Mouse (Mus musculus) limb, embryonic 13.5 days (tissue): ENCODE data around the gene Stk25. TPM values are rescaled to one million over a fixed set of nuclear protein-coding genes. Genes with fewer than 3 reads are reported as not detected.

Experiments
- ATAC-seq: fragments of 200-750 bp; cut with Nextera tagmentation; 2 replicates; pipeline ENCODE4 v1.8.0; 2017; ENCODE audit warnings: low read depth, moderate number of reproducible peaks, moderate TSS enrichment; ENCODE audit not compliant: low FRiP score
- H3K27ac ChIP-seq: fragments of 300-500 bp; sonication (generic); 2 replicates; pipeline ENCODE4 v1.5.1; 2015; ENCODE audit warnings: inconsistent platforms, mild to moderate bottlenecking, moderate library complexity
- H3K27me3 ChIP-seq: fragments of 300-500 bp; sonication (generic); 2 replicates; pipeline ENCODE4 v1.6.1; 2015; ENCODE audit warnings: mild to moderate bottlenecking, inconsistent platforms
- H3K36me3 ChIP-seq: fragments of 300-500 bp; sonication (generic); 2 replicates; pipeline ENCODE4 v1.6.1; 2015; ENCODE audit warnings: inconsistent platforms, mild to moderate bottlenecking, moderate library complexity
- H3K4me1 ChIP-seq: fragments of 300-500 bp; sonication (generic); 2 replicates; pipeline ENCODE4 v1.6.1; 2015; ENCODE audit warnings: inconsistent platforms
- H3K4me2 ChIP-seq: fragments of 300-500 bp; sonication (generic); replicated peaks from 2 replicates; pipeline ENCODE4 v1.6.1; 2015; ENCODE audit warnings: inconsistent platforms, mild to moderate bottlenecking, moderate library complexity
- H3K4me3 ChIP-seq: fragments of 300-500 bp; sonication (generic); 2 replicates; pipeline ENCODE4 v1.5.1; 2015; ENCODE audit warnings: moderate library complexity, mild to moderate bottlenecking, inconsistent platforms
- H3K9ac ChIP-seq: fragments of 300-500 bp; sonication (generic); 2 replicates; pipeline ENCODE4 v1.6.1; 2015; ENCODE audit warnings: mild to moderate bottlenecking, inconsistent platforms
- H3K9me3 ChIP-seq: fragments of 300-500 bp; sonication (generic); 2 replicates; pipeline ENCODE4 v1.6.1; 2016; ENCODE audit warnings: inconsistent platforms
- WGBS: fragments of 180-500 bp; shearing (Covaris S2); methylation state at CpG from one replicate; pipeline ENCODE4 v1.1.7; 2015; 5-methylcytosine and 5-hydroxymethylcytosine counted together
- polyA plus RNA-seq: library from polyadenylated mRNA; unstranded; fragments of >200 nt; fragmentation: Nextera tagmentation; extraction: Ambion mirVana; gene quantifications from 2 replicates; pipeline ENCODE4 v1.2.1, GENCODE M21; 2015

The Stk25 gene
- polyA plus RNA-seq, 1 experiment from 2014 or later: 200 TPM

GRCm38 (mm10) chr1:93632723-93633122 lies 25.7 kb downstream of the Stk25 start:
- H3K4me2 ChIP-seq: no peak overlapping the region
- no peak overlapping the region for H3K4me3 ChIP-seq
- H3K27ac ChIP-seq: no peak overlapping the region
- H3K9ac ChIP-seq: no peak overlapping the region
- no peaks in the 10 kb centered on the region for H3K27me3 ChIP-seq
- H3K4me1 ChIP-seq: peaks cover 21% of the 10 kb centered on the region
- 92% methylated on average over 3 of the region's 3 CpGs for WGBS
- peaks cover 43% of the 10 kb centered on the region for H3K36me3 ChIP-seq
- no peak for ATAC-seq
- no peaks in the 10 kb centered on the region for H3K9me3 ChIP-seq

GRCm38 (mm10) chr1:93630796-93631195 lies 27.7 kb downstream of the Stk25 start:
- Histone ChIP-seq H3K9me3 (no peaks in the 10 kb centered on the region), H3K36me3 (peaks cover 62% of the 10 kb centered on the region), H3K27me3 (no peaks in the 10 kb centered on the region), H3K4me2 (no peak overlapping the region), H3K4me3 (no peak overlapping the region), H3K4me1 (peaks cover 21% of the 10 kb centered on the region), H3K27ac (no peak overlapping the region), H3K9ac (no peak overlapping the region)
- 79% methylated on average over 3 of the region's 3 CpGs for WGBS
- ATAC-seq: no peak

GRCm38 (mm10) chr1:93624502-93624901 lies 34.0 kb downstream of the Stk25 start:
- ATAC-seq: no peak
- H3K27ac ChIP-seq: no peak overlapping the region
- no peak overlapping the region for H3K4me2 ChIP-seq
- peaks cover under 1% of the 10 kb centered on the region for H3K4me1 ChIP-seq
- no peak overlapping the region for H3K9ac ChIP-seq
- H3K36me3 ChIP-seq: peaks cover 95% of the 10 kb centered on the region
- H3K9me3 ChIP-seq: no peaks in the 10 kb centered on the region
- no peak overlapping the region for H3K4me3 ChIP-seq
- H3K27me3 ChIP-seq: no peaks in the 10 kb centered on the region
- 93% methylated on average over 1 of the region's 1 CpGs for WGBS

GRCm38 (mm10) chr1:93618948-93619347 lies 39.5 kb downstream of the Stk25 start:
- peak overlapping the region; percentile 75; the same call in 1 of the 2 replicates for H3K27ac ChIP-seq
- no peaks in the 10 kb centered on the region for H3K27me3 ChIP-seq
- ATAC-seq: no peak
- peaks cover 24% of the 10 kb centered on the region for H3K4me1 ChIP-seq
- H3K9me3 ChIP-seq: no peaks in the 10 kb centered on the region
- WGBS: 62% methylated on average over 5 of the region's 5 CpGs
- H3K4me3 ChIP-seq: no peak overlapping the region
- no peak overlapping the region for H3K4me2 ChIP-seq
- H3K36me3 ChIP-seq: peaks cover 44% of the 10 kb centered on the region
- H3K9ac ChIP-seq: no peak overlapping the region

- peak; percentile 68 for ATAC-seq
- H3K27ac ChIP-seq: peak overlapping the region; percentile 75
These were observed 40.3 kb downstream of the Stk25 start for GRCm38 (mm10) chr1:93618059-93618748.

GRCm38 (mm10) chr1:93609762-93610161 lies 48.7 kb downstream of the Stk25 start:
- Histone ChIP-seq H3K4me3 (no peak overlapping the region), H3K27me3 (no peaks in the 10 kb centered on the region), H3K4me1 (no peaks in the 10 kb centered on the region), H3K4me2 (no peak overlapping the region), H3K9ac (no peak overlapping the region), H3K9me3 (no peaks in the 10 kb centered on the region), H3K36me3 (peaks cover 11% of the 10 kb centered on the region; the same call in 1 of the 2 replicates), H3K27ac (no peak overlapping the region)
- 86% methylated on average over 8 of the region's 8 CpGs for WGBS
- ATAC-seq: no peak

More at GRCm38 (mm10) chr1:93618059-93618748, 40.3 kb downstream of the Stk25 start:
- Histone ChIP-seq H3K4me2 (no peak overlapping the region), H3K27me3 (no peaks in the 10 kb centered on the region), H3K9ac (no peak overlapping the region), H3K4me1 (peaks cover 24% of the 10 kb centered on the region), H3K36me3 (peaks cover 40% of the 10 kb centered on the region), H3K4me3 (no peak overlapping the region), H3K9me3 (no peaks in the 10 kb centered on the region)
- WGBS: 34% methylated on average over 4 of the region's 4 CpGs

- H3K4me3 ChIP-seq: no peak overlapping the region
- 80% methylated on average over 4 of the region's 4 CpGs for WGBS
- peaks cover 11% of the 10 kb centered on the region; the same call in 1 of the 2 replicates for H3K36me3 ChIP-seq
- no peak overlapping the region for H3K4me2 ChIP-seq
- ATAC-seq: no peak
- H3K9me3 ChIP-seq: no peaks in the 10 kb centered on the region
- no peaks in the 10 kb centered on the region for H3K4me1 ChIP-seq
- no peak overlapping the region for H3K27ac ChIP-seq
- no peaks in the 10 kb centered on the region for H3K27me3 ChIP-seq
- no peak overlapping the region for H3K9ac ChIP-seq
These were observed 49.7 kb downstream of the Stk25 start for GRCm38 (mm10) chr1:93608696-93609245.

- Histone ChIP-seq H3K4me1 (no peaks in the 10 kb centered on the region), H3K27ac (no peak overlapping the region), H3K36me3 (peaks cover 5% of the 10 kb centered on the region; the same call in 1 of the 2 replicates), H3K4me3 (no peak overlapping the region), H3K9ac (no peak overlapping the region), H3K9me3 (no peaks in the 10 kb centered on the region), H3K4me2 (no peak overlapping the region), H3K27me3 (no peaks in the 10 kb centered on the region)
- 78% methylated on average over 14 of the region's 14 CpGs for WGBS
- ATAC-seq: peak; percentile 40; the same call in 1 of the 2 replicates
These were observed 51.1 kb downstream of the Stk25 start for GRCm38 (mm10) chr1:93607090-93608083.

GRCm38 (mm10) chr1:93603921-93604320 lies 54.5 kb downstream of the Stk25 start:
- 92% methylated on average over 12 of the region's 12 CpGs for WGBS
- Histone ChIP-seq H3K4me1 (no peaks in the 10 kb centered on the region), H3K4me2 (no peak overlapping the region), H3K27ac (no peak overlapping the region), H3K9me3 (no peaks in the 10 kb centered on the region), H3K9ac (no peak overlapping the region), H3K27me3 (no peaks in the 10 kb centered on the region), H3K36me3 (peaks cover 5% of the 10 kb centered on the region; the same call in 1 of the 2 replicates), H3K4me3 (no peak overlapping the region)
- ATAC-seq: no peak

- ATAC-seq: no peak
- no peak overlapping the region for H3K27ac ChIP-seq
- no peaks in the 10 kb centered on the region for H3K4me1 ChIP-seq
- no peaks in the 10 kb centered on the region for H3K9me3 ChIP-seq
- H3K4me2 ChIP-seq: no peak overlapping the region
- H3K9ac ChIP-seq: no peak overlapping the region
- no peak overlapping the region for H3K4me3 ChIP-seq
- H3K36me3 ChIP-seq: peaks cover 5% of the 10 kb centered on the region; the same call in 1 of the 2 replicates
- no peaks in the 10 kb centered on the region for H3K27me3 ChIP-seq
- WGBS: 78% methylated on average over 4 of the region's 4 CpGs
These were observed 55.5 kb downstream of the Stk25 start for GRCm38 (mm10) chr1:93602911-93603310.

GRCm38 (mm10) chr1:93595916-93596315 lies 62.5 kb downstream of the Stk25 start:
- Histone ChIP-seq H3K36me3 (peaks cover 14% of the 10 kb centered on the region), H3K4me2 (no peak overlapping the region), H3K4me3 (no peak overlapping the region), H3K27me3 (no peaks in the 10 kb centered on the region), H3K9ac (no peak overlapping the region), H3K4me1 (no peaks in the 10 kb centered on the region), H3K9me3 (no peaks in the 10 kb centered on the region), H3K27ac (no peak overlapping the region)
- ATAC-seq: no peak
- 81% methylated on average over 6 of the region's 6 CpGs for WGBS

GRCm38 (mm10) chr1:93593960-93594359 lies 64.5 kb downstream of the Stk25 start:
- H3K9ac ChIP-seq: no peak overlapping the region

More at GRCm38 (mm10) chr1:93593960-93594359, 64.5 kb downstream of the Stk25 start:
- H3K27me3 ChIP-seq: no peaks in the 10 kb centered on the region
- no peaks in the 10 kb centered on the region for H3K9me3 ChIP-seq
- H3K36me3 ChIP-seq: peaks cover 14% of the 10 kb centered on the region
- H3K4me3 ChIP-seq: no peak overlapping the region
- H3K4me2 ChIP-seq: no peak overlapping the region
- ATAC-seq: no peak
- no peak overlapping the region for H3K27ac ChIP-seq
- H3K4me1 ChIP-seq: no peaks in the 10 kb centered on the region
